Mouse (Mus musculus) hindbrain, embryonic 16.5 days (tissue): ENCODE data around the gene Sidt2. TPM values are rescaled to one million over a fixed set of nuclear protein-coding genes. Genes with fewer than 3 reads are reported as not detected.

ENCODE experiments used
- ATAC-seq: fragments of 200-750 bp; cut with Nextera tagmentation; 2 replicates; pipeline ENCODE4 v1.8.0; 2017; ENCODE audit warnings: moderate TSS enrichment, moderate library complexity
- H3K27ac ChIP-seq: fragments of 300-500 bp; sonication (generic); 2 replicates; pipeline ENCODE4 v1.5.1; 2014; ENCODE audit warnings: low read depth, mild to moderate bottlenecking, control low read depth, low read length, moderate library complexity
- H3K27me3 ChIP-seq: fragments of 300-500 bp; sonication (generic); replicated peaks from 2 replicates; pipeline ENCODE4 v1.6.1; 2014; ENCODE audit warnings: low read length; ENCODE audit not compliant: control insufficient read depth, insufficient read depth
- H3K36me3 ChIP-seq: fragments of 300-500 bp; sonication (generic); 2 replicates; pipeline ENCODE4 v1.6.1; 2014; ENCODE audit warnings: mild to moderate bottlenecking, low read length, moderate library complexity, mixed read lengths; ENCODE audit not compliant: control insufficient read depth, insufficient read depth
- H3K4me1 ChIP-seq: fragments of 300-500 bp; sonication (generic); 2 replicates; pipeline ENCODE4 v1.6.1; 2014; ENCODE audit warnings: low read depth, low read length; ENCODE audit not compliant: control insufficient read depth, insufficient read depth
- H3K4me2 ChIP-seq: fragments of 300-500 bp; sonication (generic); 2 replicates; pipeline ENCODE4 v1.6.1; 2014; ENCODE audit warnings: mild to moderate bottlenecking, low read length, control low read depth, moderate library complexity
- H3K4me3 ChIP-seq: fragments of 300-500 bp; sonication (generic); 2 replicates; pipeline ENCODE4 v1.5.1; 2014; ENCODE audit warnings: mild to moderate bottlenecking, low read length, control low read depth, moderate library complexity
- H3K9ac ChIP-seq: fragments of 300-500 bp; sonication (generic); 2 replicates; pipeline ENCODE4 v1.6.1; 2014; ENCODE audit warnings: low read depth, mild to moderate bottlenecking, control low read depth, low read length, moderate library complexity
- H3K9me3 ChIP-seq: fragments of 300-500 bp; sonication (generic); 2 replicates; pipeline ENCODE4 v1.6.1; 2014; ENCODE audit warnings: mild to moderate bottlenecking, low read length, moderate library complexity; ENCODE audit not compliant: control insufficient read depth
- WGBS: fragments of 180-500 bp; shearing (Covaris S2); extraction: QIAGEN DNeasy Blood & Tissue Kit; methylation state at CpG from one replicate; pipeline ENCODE4 v1.1.7; 2014; 5-methylcytosine and 5-hydroxymethylcytosine counted together
- polyA plus RNA-seq: library from polyadenylated mRNA; unstranded; fragments of >200 nt; fragmentation: Nextera tagmentation; extraction: Ambion mirVana; gene quantifications from 2 replicates; pipeline ENCODE4 v1.2.1, GENCODE M21; 2015

Gene Sidt2
- polyA plus RNA-seq, 1 experiment from 2014 or later = 51.2 TPM

DNA sequence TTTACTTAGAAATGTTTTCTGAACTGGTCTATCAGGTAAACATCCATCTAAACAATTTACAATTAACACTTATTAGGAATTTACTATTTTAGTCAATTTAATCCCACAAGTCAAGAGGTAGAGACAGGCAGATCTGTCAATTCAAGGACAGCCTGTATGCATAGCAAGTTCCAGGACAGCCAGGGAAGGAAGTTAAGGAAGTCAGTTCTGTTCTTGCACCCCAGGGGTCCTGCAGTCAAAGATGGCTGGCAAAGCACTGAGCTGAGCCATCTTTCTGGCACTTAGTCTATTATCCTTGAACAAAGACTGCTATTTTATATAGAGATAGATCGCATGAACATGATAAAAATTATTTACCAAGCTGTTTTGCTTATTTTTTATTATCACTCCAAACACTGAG lies 25.6 kb upstream of the Sidt2 start:
- H3K4me3 ChIP-seq = no peak overlapping the region
- ATAC-seq = no peak
- 70% methylated on average over 1 of the region's 1 CpGs for WGBS
- no peak overlapping the region for H3K9ac ChIP-seq
- peaks cover 26% of the 10 kb centered on the region for H3K4me1 ChIP-seq
- H3K9me3 ChIP-seq = no peaks in the 10 kb centered on the region
- H3K27ac ChIP-seq = no peak overlapping the region
- no peaks in the 10 kb centered on the region for H3K36me3 ChIP-seq
- H3K27me3 ChIP-seq = no peaks in the 10 kb centered on the region
- no peak overlapping the region for H3K4me2 ChIP-seq

DNA sequence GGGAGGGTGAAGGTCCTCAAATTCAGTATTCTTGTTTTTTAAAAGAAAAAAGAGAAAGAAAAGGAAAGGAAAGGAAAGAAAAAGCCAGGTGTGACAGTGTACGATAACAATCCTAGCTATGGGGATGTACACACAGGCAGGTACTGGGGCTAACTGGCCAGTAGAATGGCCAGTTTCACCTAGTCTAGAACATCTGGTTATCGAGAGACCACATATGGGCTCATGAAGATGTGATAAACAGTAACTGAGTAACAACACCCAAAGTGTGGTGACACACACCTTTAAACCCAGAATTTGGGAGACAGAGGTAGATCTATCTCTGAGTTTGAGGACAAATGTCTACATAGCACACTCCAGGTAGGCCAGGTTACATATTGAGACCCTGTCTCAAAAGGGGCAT lies 24.7 kb upstream of the Sidt2 start:
- no peaks in the 10 kb centered on the region for H3K27me3 ChIP-seq
- peaks cover 26% of the 10 kb centered on the region for H3K4me1 ChIP-seq
- ATAC-seq = no peak
- no peak overlapping the region for H3K27ac ChIP-seq
- no peak overlapping the region for H3K9ac ChIP-seq
- H3K36me3 ChIP-seq = 0 out of 2 replicates have a peak, but pooled peaks cover 4% of the 10 kb centered on the region
- WGBS = 93% methylated on average over 2 of the region's 2 CpGs
- H3K9me3 ChIP-seq = no peaks in the 10 kb centered on the region
- H3K4me2 ChIP-seq = no peak overlapping the region
- no peak overlapping the region for H3K4me3 ChIP-seq

DNA sequence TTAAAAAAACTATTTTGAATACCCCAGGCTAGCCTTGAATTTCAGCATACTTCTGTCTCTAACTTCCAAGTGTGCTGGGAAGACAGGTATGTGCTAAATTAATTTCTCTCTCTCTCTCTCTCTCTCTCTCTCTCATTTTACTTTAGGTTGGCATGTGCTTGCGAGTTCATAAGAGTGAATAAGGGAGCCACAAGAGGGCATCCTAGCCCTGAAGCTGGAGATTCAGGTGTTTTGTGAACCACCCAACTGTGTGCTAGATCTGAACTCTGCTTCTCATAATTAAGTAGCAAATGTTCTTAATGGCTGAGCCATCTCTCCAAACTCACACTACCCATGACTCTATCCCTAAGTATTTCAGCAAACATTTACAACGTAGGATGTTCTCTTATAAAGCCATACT lies 21.8 kb upstream of the Sidt2 start:
- H3K27ac ChIP-seq = no peak overlapping the region
- 84% methylated on average over 2 of the region's 2 CpGs for WGBS
- no peaks in the 10 kb centered on the region for H3K9me3 ChIP-seq
- no peak overlapping the region for H3K4me3 ChIP-seq
- H3K4me1 ChIP-seq = peaks cover 10% of the 10 kb centered on the region
- no peak overlapping the region for H3K9ac ChIP-seq
- no peak overlapping the region for H3K4me2 ChIP-seq
- ATAC-seq = no peak
- peaks cover 20% of the 10 kb centered on the region for H3K36me3 ChIP-seq
- H3K27me3 ChIP-seq = no peaks in the 10 kb centered on the region

DNA sequence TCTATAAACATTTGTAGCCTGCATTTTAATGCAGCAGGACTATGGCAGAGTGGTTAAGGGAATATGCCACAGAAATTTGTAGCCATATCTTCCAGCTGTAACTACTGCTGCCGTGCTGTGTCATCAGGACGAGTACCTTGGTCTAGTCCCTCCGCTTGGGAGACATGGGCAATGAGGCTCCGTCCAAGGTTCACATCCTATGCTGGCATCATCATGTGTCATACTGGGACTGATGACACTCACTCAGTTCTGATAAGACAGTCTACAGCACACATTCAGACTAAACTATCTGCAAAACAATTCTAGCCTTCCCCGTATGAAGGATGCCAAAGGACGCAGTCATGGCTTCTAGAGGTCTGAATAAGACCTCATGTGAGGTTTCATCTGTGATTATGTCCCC lies 8.5 kb upstream of the Sidt2 start:
- Histone ChIP-seq H3K9ac (no peak overlapping the region), H3K27ac (no peak overlapping the region), H3K27me3 (no peaks in the 10 kb centered on the region), H3K9me3 (no peaks in the 10 kb centered on the region), H3K4me1 (no peaks in the 10 kb centered on the region), H3K36me3 (peaks cover 29% of the 10 kb centered on the region), H3K4me2 (no peak overlapping the region), H3K4me3 (no peak overlapping the region)
- 94% methylated on average over 6 of the region's 6 CpGs for WGBS
- ATAC-seq = no peak

DNA sequence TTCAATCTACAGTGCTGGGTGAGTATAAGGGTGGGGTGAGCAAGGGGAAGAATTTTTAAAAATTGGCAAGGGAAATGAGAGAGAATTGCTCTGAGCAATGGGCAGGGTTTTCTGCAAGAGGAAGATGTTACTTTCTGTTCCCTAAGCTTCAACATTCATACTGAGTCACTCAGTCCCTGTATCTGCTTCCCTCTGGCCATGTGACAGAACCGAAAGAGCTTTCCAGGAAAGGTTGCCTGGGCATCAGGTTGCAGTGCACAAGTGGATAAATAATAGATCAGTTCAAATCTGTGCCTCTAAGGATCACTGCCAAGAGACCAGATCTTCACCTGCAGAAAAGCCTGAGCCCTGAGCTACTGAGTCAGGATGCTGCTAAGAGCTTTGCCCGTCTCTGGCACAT lies 6.8 kb upstream of the Sidt2 start:
- no peaks in the 10 kb centered on the region for H3K9me3 ChIP-seq
- peaks cover 3% of the 10 kb centered on the region; the same call in 1 of the 2 replicates for H3K4me1 ChIP-seq
- no peak overlapping the region for H3K27ac ChIP-seq
- 85% methylated on average over 2 of the region's 2 CpGs for WGBS
- no peaks in the 10 kb centered on the region for H3K27me3 ChIP-seq
- no peak for ATAC-seq
- H3K4me2 ChIP-seq = no peak overlapping the region
- H3K4me3 ChIP-seq = no peak overlapping the region
- peaks cover 23% of the 10 kb centered on the region; the same call in 1 of the 2 replicates for H3K36me3 ChIP-seq
- H3K9ac ChIP-seq = no peak overlapping the region

DNA sequence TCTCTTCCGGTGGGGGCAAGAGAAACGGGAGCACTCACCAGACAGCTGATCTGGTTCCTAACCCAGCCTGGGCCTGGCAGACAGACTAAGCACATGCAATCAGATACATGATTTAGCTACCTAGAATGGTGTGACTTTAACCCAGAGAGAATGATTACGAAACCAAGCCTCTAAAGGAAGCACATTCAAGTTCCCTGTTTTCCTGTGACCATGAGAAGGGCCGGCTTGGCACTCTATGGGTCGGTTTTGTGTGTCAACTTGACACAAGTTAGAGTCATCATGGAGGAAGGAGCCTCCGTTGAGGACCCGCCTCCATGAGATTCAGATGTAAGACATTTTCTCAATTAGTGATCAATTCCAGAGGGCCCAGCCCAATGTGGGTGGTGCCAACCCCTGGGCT lies 4.6 kb upstream of the Sidt2 start:
- ATAC-seq = no peak
- no peaks in the 10 kb centered on the region for H3K27me3 ChIP-seq
- H3K4me3 ChIP-seq = no peak overlapping the region
- H3K9ac ChIP-seq = no peak overlapping the region
- peaks cover 10% of the 10 kb centered on the region for H3K4me1 ChIP-seq
- no peak overlapping the region for H3K4me2 ChIP-seq
- H3K9me3 ChIP-seq = no peaks in the 10 kb centered on the region
- peaks cover 11% of the 10 kb centered on the region; the same call in 1 of the 2 replicates for H3K36me3 ChIP-seq
- no peak overlapping the region for H3K27ac ChIP-seq
- 88% methylated on average over 7 of the region's 7 CpGs for whole genome bisulfite sequencing

DNA sequence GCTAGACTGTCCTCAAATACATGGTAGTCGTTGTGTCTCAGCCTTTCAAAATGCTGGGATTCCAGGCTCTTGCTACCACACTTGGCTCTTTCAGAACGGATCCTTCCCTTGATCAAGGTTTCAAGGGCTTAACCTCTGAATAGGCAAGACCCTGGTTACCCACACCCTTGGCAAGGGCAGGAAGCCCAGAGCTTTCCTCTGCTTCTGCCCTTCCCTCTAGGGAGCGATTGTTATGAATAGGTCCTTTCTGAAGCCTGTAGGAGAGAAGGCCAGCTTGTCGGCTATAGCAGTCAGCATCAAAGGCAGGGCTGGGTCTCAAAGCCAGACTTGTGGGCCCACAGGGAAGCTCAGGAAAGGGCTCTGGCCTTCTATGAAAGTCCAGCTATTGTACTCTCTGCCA lies 3.8 kb upstream of the Sidt2 start:
- peaks cover 15% of the 10 kb centered on the region for H3K4me1 ChIP-seq
- no peak overlapping the region for H3K4me2 ChIP-seq
- H3K9me3 ChIP-seq = no peaks in the 10 kb centered on the region
- H3K27me3 ChIP-seq = no peaks in the 10 kb centered on the region
- H3K36me3 ChIP-seq = peaks cover 10% of the 10 kb centered on the region; the same call in 1 of the 2 replicates
- H3K9ac ChIP-seq = no peak overlapping the region
- 47% methylated on average over 4 of the region's 4 CpGs for WGBS
- no peak for ATAC-seq
- peak overlapping the region; percentile 8; the same call in 1 of the 2 replicates for H3K27ac ChIP-seq
- H3K4me3 ChIP-seq = no peak overlapping the region

DNA sequence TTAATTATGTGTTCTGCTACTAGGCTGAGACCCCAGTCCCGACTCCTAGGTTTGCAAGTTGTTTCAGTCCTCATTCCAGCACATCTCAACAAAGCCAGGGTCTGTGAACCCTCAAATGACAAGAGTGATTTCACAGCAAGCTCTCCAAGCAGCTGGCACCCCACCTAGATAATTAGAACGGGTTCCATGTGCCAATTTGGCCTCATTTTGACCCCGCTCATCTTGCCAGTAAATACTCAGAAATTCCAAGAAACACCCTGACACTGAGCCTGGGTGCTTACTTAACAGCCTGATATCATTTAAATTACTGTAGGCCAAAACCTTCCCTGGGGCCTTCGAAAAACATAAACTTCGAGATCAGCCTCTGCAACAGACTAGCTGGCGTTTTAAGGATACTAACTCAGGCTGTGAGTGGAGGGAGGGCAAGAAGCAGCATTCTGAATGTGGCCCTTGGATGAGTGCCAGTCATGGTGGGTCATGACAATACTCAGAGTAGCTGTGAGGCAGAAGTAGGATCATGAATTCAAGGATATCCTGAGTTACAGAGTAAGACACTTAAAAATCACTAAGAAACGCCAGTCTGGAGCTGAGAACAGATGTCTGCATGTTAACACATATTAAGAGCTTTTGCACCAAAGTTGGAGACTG lies 3.1 kb upstream of the Sidt2 start:
- 56% methylated on average over 7 of the region's 7 CpGs for WGBS
- H3K9me3 ChIP-seq = no peaks in the 10 kb centered on the region
- no peak overlapping the region for H3K9ac ChIP-seq
- no peaks in the 10 kb centered on the region for H3K27me3 ChIP-seq
- H3K4me2 ChIP-seq = no peak overlapping the region
- H3K4me1 ChIP-seq = peaks cover 22% of the 10 kb centered on the region
- H3K4me3 ChIP-seq = no peak overlapping the region
- peaks cover 10% of the 10 kb centered on the region; the same call in 1 of the 2 replicates for H3K36me3 ChIP-seq
- ATAC-seq = no peak
- peak overlapping the region; percentile 0; the same call in 1 of the 2 replicates for H3K27ac ChIP-seq

DNA sequence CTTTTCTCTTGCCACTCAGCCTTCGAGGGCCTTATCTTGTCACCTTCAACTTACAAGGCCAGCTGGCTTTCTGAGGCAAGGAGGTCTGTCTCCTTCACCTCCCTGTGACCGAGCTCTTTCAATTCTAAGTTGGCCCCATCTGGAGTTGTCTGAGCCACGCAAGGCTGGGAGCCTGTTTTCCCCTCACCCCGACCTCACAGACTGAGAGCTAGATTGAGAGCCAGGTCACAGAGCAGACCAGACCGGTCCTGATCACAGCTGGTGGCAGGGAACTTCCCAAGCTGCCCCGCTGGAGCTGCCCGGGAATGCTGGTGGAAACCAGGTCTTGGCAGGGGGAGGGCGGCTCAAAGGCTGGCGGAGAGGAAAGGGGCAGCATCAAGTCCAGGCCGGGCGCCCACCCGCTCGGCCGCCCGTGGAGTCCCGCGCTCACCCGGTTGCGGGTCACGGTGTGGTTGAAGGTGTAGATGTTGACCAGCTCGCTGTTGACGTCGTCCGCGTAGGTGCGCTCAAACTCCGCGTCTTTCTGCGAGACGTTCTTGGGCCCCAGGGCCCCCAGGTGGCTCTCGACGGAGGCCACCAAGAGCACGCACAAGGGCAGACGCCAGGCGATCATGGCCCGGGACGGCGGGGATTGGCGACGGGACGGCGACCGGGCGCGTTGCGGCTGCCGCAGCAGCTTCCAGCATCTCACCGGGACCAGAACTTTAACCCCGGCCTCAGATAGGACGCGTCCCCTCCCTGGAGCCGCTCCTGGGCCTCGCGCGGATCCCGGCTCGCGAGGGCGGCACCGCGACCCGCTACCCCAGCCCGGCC lies 558 bp downstream of the Sidt2 start:
- under 1% methylated on average over 52 of the region's 63 CpGs for WGBS
- no peaks in the 10 kb centered on the region for H3K27me3 ChIP-seq
- H3K9ac ChIP-seq = peak overlapping the region; percentile 91
- H3K4me2 ChIP-seq = peak overlapping the region; percentile 73
- peak overlapping the region; percentile 86 for H3K27ac ChIP-seq
- peak; percentile 28 for ATAC-seq
- H3K4me3 ChIP-seq = peak overlapping the region; percentile 79
- H3K9me3 ChIP-seq = no peaks in the 10 kb centered on the region
- H3K4me1 ChIP-seq = peaks cover 25% of the 10 kb centered on the region
- peaks cover 15% of the 10 kb centered on the region for H3K36me3 ChIP-seq
